Mouse (Mus musculus): Measurements from ENCODE around the gene Atp2b1.

Gene Atp2b1

GRCm38 (mm10) chr10:98916781-98917340, 2.7 kb downstream of the Atp2b1 start:
- DNase-seq = no peak

- no peak for DNase-seq
Measured at GRCm38 (mm10) chr10:98925081-98925480, 10.9 kb downstream of the Atp2b1 start.

- DNase-seq = no peak
Measured at GRCm38 (mm10) chr10:98926991-98927390, 12.8 kb downstream of the Atp2b1 start.

GRCm38 (mm10) chr10:98929444-98929843, 15.2 kb downstream of the Atp2b1 start:
- no peak for DNase-seq

GRCm38 (mm10) chr10:98930143-98930542, 15.9 kb downstream of the Atp2b1 start:
- no peak for DNase-seq

- DNase-seq = no peak
Measured at GRCm38 (mm10) chr10:98940137-98940536, 25.9 kb downstream of the Atp2b1 start.

GRCm38 (mm10) chr10:98940799-98941198, 26.6 kb downstream of the Atp2b1 start:
- DNase-seq = no peak

- no peak for DNase-seq
Measured at GRCm38 (mm10) chr10:98941991-98942390, 27.8 kb downstream of the Atp2b1 start.

- DNase-seq = no peak
Measured at GRCm38 (mm10) chr10:98942999-98943398, 28.8 kb downstream of the Atp2b1 start.

- DNase-seq = no peak
Measured at GRCm38 (mm10) chr10:98943894-98944293, 29.7 kb downstream of the Atp2b1 start.

GRCm38 (mm10) chr10:98946031-98946791, 32.0 kb downstream of the Atp2b1 start:
- no peak for DNase-seq

GRCm38 (mm10) chr10:98947206-98947605, 33.0 kb downstream of the Atp2b1 start:
- DNase-seq = no peak

GRCm38 (mm10) chr10:98948096-98948495, 33.9 kb downstream of the Atp2b1 start:
- DNase-seq = no peak

GRCm38 (mm10) chr10:98949750-98950149, 35.5 kb downstream of the Atp2b1 start:
- DNase-seq = no peak

GRCm38 (mm10) chr10:98951286-98952270, 37.4 kb downstream of the Atp2b1 start:
- peak; percentile 51 for DNase-seq

- no peak for DNase-seq
Measured at GRCm38 (mm10) chr10:98954230-98954993, 40.2 kb downstream of the Atp2b1 start.

GRCm38 (mm10) chr10:98956124-98956523, 41.9 kb downstream of the Atp2b1 start:
- DNase-seq = no peak

- DNase-seq = no peak
Measured at GRCm38 (mm10) chr10:98958752-98959151, 44.5 kb downstream of the Atp2b1 start.

- no peak for DNase-seq
Measured at GRCm38 (mm10) chr10:98959385-98959784, 45.2 kb downstream of the Atp2b1 start.

- DNase-seq = no peak
Measured at GRCm38 (mm10) chr10:98960911-98961310, 46.7 kb downstream of the Atp2b1 start.

GRCm38 (mm10) chr10:98962092-98962491, 47.9 kb downstream of the Atp2b1 start:
- DNase-seq = no peak

- DNase-seq = no peak
Measured at GRCm38 (mm10) chr10:98966407-98967215, 52.4 kb downstream of the Atp2b1 start.
